Mouse (Mus musculus) liver (tissue): ENCODE data around the gene Slc9a2.
"Not testable (repeated sequence)": the region's sequence is repeated elsewhere in the genome, so short reads cannot be mapped to it uniquely, and the experiment has no call there.

Experiments used
- DNase-seq: peaks from one replicate; pipeline ENCODE4 v3.0.0-alpha.2; 2020; ENCODE audit warnings: mixed read lengths

The Slc9a2 gene

GRCm38 (mm10) chr1:40680067-40680867 is at the start of gene Slc9a2:
Gene Slc9a2, plus strand, starts transcription at chr1:40680574.
- no peak for DNase-seq

- no peak for DNase-seq
Observed at GRCm38 (mm10) chr1:40632407-40633062, 47.8 kb upstream of the Slc9a2 start.

GRCm38 (mm10) chr1:40634608-40635007 is 45.8 kb upstream of the Slc9a2 start:
- no peak for DNase-seq

GRCm38 (mm10) chr1:40648234-40648633 is 32.1 kb upstream of the Slc9a2 start:
- DNase-seq = no peak

GRCm38 (mm10) chr1:40650803-40651497 is 29.4 kb upstream of the Slc9a2 start:
- no peak for DNase-seq

- no peak for DNase-seq
Observed at GRCm38 (mm10) chr1:40657035-40657434, 23.3 kb upstream of the Slc9a2 start.

- DNase-seq = peak; percentile 34
Observed at GRCm38 (mm10) chr1:40657978-40658496, 22.3 kb upstream of the Slc9a2 start.

GRCm38 (mm10) chr1:40659017-40659416 is 21.4 kb upstream of the Slc9a2 start:
- DNase-seq = no peak

- DNase-seq = no peak
Observed at GRCm38 (mm10) chr1:40659496-40659895, 20.9 kb upstream of the Slc9a2 start.

GRCm38 (mm10) chr1:40660838-40661237 is 19.5 kb upstream of the Slc9a2 start:
- no peak for DNase-seq

- no peak for DNase-seq
Observed at GRCm38 (mm10) chr1:40665401-40666370, 14.7 kb upstream of the Slc9a2 start.

GRCm38 (mm10) chr1:40667442-40667841 is 12.9 kb upstream of the Slc9a2 start:
- not testable (repeated sequence) for DNase-seq

GRCm38 (mm10) chr1:40670025-40670424 is 10.3 kb upstream of the Slc9a2 start:
- no peak for DNase-seq

GRCm38 (mm10) chr1:40671490-40671889 is 8.9 kb upstream of the Slc9a2 start:
- no peak for DNase-seq

GRCm38 (mm10) chr1:40677306-40677705 is 3.1 kb upstream of the Slc9a2 start:
- DNase-seq = no peak

GRCm38 (mm10) chr1:40680868-40681698 is 709 bp downstream of the Slc9a2 start:
- DNase-seq = peak; percentile 7

- no peak for DNase-seq
Observed at GRCm38 (mm10) chr1:40681699-40682510, 1.5 kb downstream of the Slc9a2 start.

- DNase-seq = no peak
Observed at GRCm38 (mm10) chr1:40694296-40694695, 13.9 kb downstream of the Slc9a2 start.

GRCm38 (mm10) chr1:40696436-40696835 is 16.1 kb downstream of the Slc9a2 start:
- no peak for DNase-seq

GRCm38 (mm10) chr1:40705099-40705498 is 24.7 kb downstream of the Slc9a2 start:
- DNase-seq = no peak
